Mouse (Mus musculus) kidney, embryonic 14.5 days (tissue): ENCODE data around the gene Ostm1. TPM values are rescaled to one million over a fixed set of nuclear protein-coding genes. Genes with fewer than 3 reads are reported as not detected.

Experiments
- ATAC-seq: fragments of 200-750 bp; cut with Nextera tagmentation; 2 replicates; pipeline ENCODE4 v1.8.0; 2017; ENCODE audit warnings: moderate number of reproducible peaks, mild to moderate bottlenecking, moderate TSS enrichment, moderate library complexity; ENCODE audit not compliant: low FRiP score, low TSS enrichment
- H3K27ac ChIP-seq: fragments of 300-500 bp; sonication (generic); 2 replicates; pipeline ENCODE4 v1.5.1; 2014; ENCODE audit warnings: low read depth, mild to moderate bottlenecking, low read length, moderate library complexity, mixed read lengths
- H3K27me3 ChIP-seq: fragments of 300-500 bp; sonication (generic); 2 replicates; pipeline ENCODE4 v1.6.1; 2014; ENCODE audit warnings: mild to moderate bottlenecking, low read length; ENCODE audit not compliant: control insufficient read depth, insufficient read depth
- H3K36me3 ChIP-seq: fragments of 300-500 bp; sonication (generic); 2 replicates; pipeline ENCODE4 v1.6.1; 2014; ENCODE audit warnings: low read length, mixed read lengths; ENCODE audit not compliant: control insufficient read depth, insufficient read depth
- H3K4me1 ChIP-seq: fragments of 300-500 bp; sonication (generic); 2 replicates; pipeline ENCODE4 v1.6.1; 2014; ENCODE audit warnings: low read length, mixed read lengths; ENCODE audit not compliant: control insufficient read depth, insufficient read depth
- H3K4me2 ChIP-seq: fragments of 300-500 bp; sonication (generic); replicated peaks from 2 replicates; pipeline ENCODE4 v1.6.1; 2014; ENCODE audit warnings: low read depth, mild to moderate bottlenecking, low read length
- H3K4me3 ChIP-seq: fragments of 300-500 bp; sonication (generic); 2 replicates; pipeline ENCODE4 v1.5.1; 2014; ENCODE audit warnings: mild to moderate bottlenecking, low read length
- H3K9ac ChIP-seq: fragments of 300-500 bp; sonication (generic); 2 replicates; pipeline ENCODE4 v1.6.1; 2014; ENCODE audit warnings: low read depth, mild to moderate bottlenecking, low read length, moderate library complexity
- H3K9me3 ChIP-seq: fragments of 300-500 bp; sonication (generic); 2 replicates; pipeline ENCODE4 v1.6.1; 2016; ENCODE audit warnings: low read length; ENCODE audit not compliant: control insufficient read depth
- WGBS: fragments of 180-500 bp; shearing (Covaris S2); extraction: QIAGEN DNeasy Blood & Tissue Kit; methylation state at CpG from one replicate; pipeline ENCODE4 v1.1.7; 2014; 5-methylcytosine and 5-hydroxymethylcytosine counted together
- polyA plus RNA-seq: library from polyadenylated mRNA; unstranded; fragments of >200 nt; fragmentation: Nextera tagmentation; extraction: Ambion mirVana; gene quantifications from 2 replicates; pipeline ENCODE4 v1.2.1, GENCODE M21; 2014

Gene Ostm1
- polyA plus RNA-seq, 1 experiment from 2014 or later, result 12.9 TPM

- 10% methylated on average over 10 of the region's 10 CpGs for WGBS
- H3K27me3 ChIP-seq, result peaks cover 3% of the 10 kb centered on the region; the same call in 1 of the 2 replicates
- no peaks in the 10 kb centered on the region for H3K9me3 ChIP-seq
- ATAC-seq, result no peak
- H3K9ac ChIP-seq, result peak overlapping the region; percentile 75; the same call in 1 of the 2 replicates
- H3K36me3 ChIP-seq, result no peaks in the 10 kb centered on the region
- peak overlapping the region; percentile 86 for H3K4me3 ChIP-seq
- no peak overlapping the region for H3K27ac ChIP-seq
- H3K4me1 ChIP-seq, result no peaks in the 10 kb centered on the region
- H3K4me2 ChIP-seq, result peak overlapping the region; percentile 89
These were observed 96.0 kb downstream of the Ostm1 start for GRCm38 (mm10) chr10:42679586-42679985.

- no peak overlapping the region for H3K4me3 ChIP-seq
- H3K9ac ChIP-seq, result no peak overlapping the region
- peaks cover 3% of the 10 kb centered on the region; the same call in 1 of the 2 replicates for H3K27me3 ChIP-seq
- H3K4me1 ChIP-seq, result no peaks in the 10 kb centered on the region
- H3K9me3 ChIP-seq, result no peaks in the 10 kb centered on the region
- WGBS, result 21% methylated on average over 6 of the region's 6 CpGs
- H3K36me3 ChIP-seq, result no peaks in the 10 kb centered on the region
- ATAC-seq, result no peak
- no peak overlapping the region; the same call in 1 of the 2 replicates for H3K4me2 ChIP-seq
- no peak overlapping the region for H3K27ac ChIP-seq
These were observed 97.0 kb downstream of the Ostm1 start for GRCm38 (mm10) chr10:42680582-42681001.

GRCm38 (mm10) chr10:42682421-42682820 is 98.8 kb downstream of the Ostm1 start:
- WGBS, result 93% methylated on average over 8 of the region's 8 CpGs
- Histone ChIP-seq H3K9ac (no peak overlapping the region), H3K36me3 (no peaks in the 10 kb centered on the region), H3K27ac (no peak overlapping the region), H3K4me2 (no peak overlapping the region), H3K9me3 (no peaks in the 10 kb centered on the region), H3K4me3 (no peak overlapping the region), H3K4me1 (no peaks in the 10 kb centered on the region), H3K27me3 (peaks cover 3% of the 10 kb centered on the region; the same call in 1 of the 2 replicates)
- no peak for ATAC-seq

GRCm38 (mm10) chr10:42687873-42688272 is 104.3 kb downstream of the Ostm1 start:
- no peak overlapping the region for H3K9ac ChIP-seq
- no peaks in the 10 kb centered on the region for H3K9me3 ChIP-seq
- no peaks in the 10 kb centered on the region for H3K4me1 ChIP-seq
- no peaks in the 10 kb centered on the region for H3K36me3 ChIP-seq
- no peak for ATAC-seq
- H3K27me3 ChIP-seq, result no peaks in the 10 kb centered on the region
- 92% methylated on average over 5 of the region's 5 CpGs for WGBS
- H3K4me3 ChIP-seq, result no peak overlapping the region
- no peak overlapping the region for H3K27ac ChIP-seq
- H3K4me2 ChIP-seq, result no peak overlapping the region

- Histone ChIP-seq H3K27ac (no peak overlapping the region), H3K9me3 (no peaks in the 10 kb centered on the region), H3K27me3 (no peaks in the 10 kb centered on the region), H3K4me1 (no peaks in the 10 kb centered on the region), H3K36me3 (no peaks in the 10 kb centered on the region), H3K9ac (no peak overlapping the region), H3K4me2 (no peak overlapping the region), H3K4me3 (no peak overlapping the region)
- ATAC-seq, result no peak
- 70% methylated on average over 1 of the region's 1 CpGs for WGBS
These were observed 106.1 kb downstream of the Ostm1 start for GRCm38 (mm10) chr10:42689694-42690093.

GRCm38 (mm10) chr10:42690233-42691028 is 106.8 kb downstream of the Ostm1 start:
- Histone ChIP-seq H3K9ac (no peak overlapping the region), H3K4me1 (no peaks in the 10 kb centered on the region), H3K4me2 (no peak overlapping the region), H3K27ac (no peak overlapping the region), H3K9me3 (no peaks in the 10 kb centered on the region), H3K4me3 (no peak overlapping the region), H3K27me3 (no peaks in the 10 kb centered on the region), H3K36me3 (no peaks in the 10 kb centered on the region)
- 84% methylated on average over 17 of the region's 17 CpGs for WGBS
- no peak for ATAC-seq

GRCm38 (mm10) chr10:42691051-42691450 is 107.4 kb downstream of the Ostm1 start:
- H3K27ac ChIP-seq, result no peak overlapping the region
- no peak for ATAC-seq
- no peaks in the 10 kb centered on the region for H3K36me3 ChIP-seq
- no peak overlapping the region for H3K9ac ChIP-seq
- H3K4me2 ChIP-seq, result no peak overlapping the region
- 0 out of 2 replicates have a peak, but pooled peaks cover under 1% of the 10 kb centered on the region for H3K4me1 ChIP-seq
- no peaks in the 10 kb centered on the region for H3K27me3 ChIP-seq
- no peaks in the 10 kb centered on the region for H3K9me3 ChIP-seq
- WGBS, result 87% methylated on average over 2 of the region's 2 CpGs
- H3K4me3 ChIP-seq, result no peak overlapping the region

- H3K9ac ChIP-seq, result no peak overlapping the region
- no peak overlapping the region for H3K4me3 ChIP-seq
- no peak overlapping the region for H3K4me2 ChIP-seq
- no peaks in the 10 kb centered on the region for H3K36me3 ChIP-seq
- H3K9me3 ChIP-seq, result no peaks in the 10 kb centered on the region
- 0 out of 2 replicates have a peak, but pooled peaks cover 5% of the 10 kb centered on the region for H3K4me1 ChIP-seq
- 34% methylated on average over 2 of the region's 2 CpGs for WGBS
- ATAC-seq, result peak; percentile 74
- H3K27ac ChIP-seq, result no peak overlapping the region
- H3K27me3 ChIP-seq, result no peaks in the 10 kb centered on the region
These were observed 108.5 kb downstream of the Ostm1 start for GRCm38 (mm10) chr10:42692095-42692494.

- H3K27ac ChIP-seq, result no peak overlapping the region
- no peaks in the 10 kb centered on the region for H3K36me3 ChIP-seq
- no peak overlapping the region for H3K9ac ChIP-seq
- 0 out of 2 replicates have a peak, but pooled peaks cover 5% of the 10 kb centered on the region for H3K4me1 ChIP-seq
- no peak overlapping the region for H3K4me3 ChIP-seq
- no peak overlapping the region for H3K4me2 ChIP-seq
- H3K27me3 ChIP-seq, result no peaks in the 10 kb centered on the region
- no peak for ATAC-seq
- no peaks in the 10 kb centered on the region for H3K9me3 ChIP-seq
These were observed 109.2 kb downstream of the Ostm1 start for GRCm38 (mm10) chr10:42692794-42693193.
